Mouse (Mus musculus): ENCODE results near the gene Phf11a. TPM values are rescaled to one million over a fixed set of nuclear protein-coding genes. Genes with fewer than 3 reads are reported as not detected.
A peak's percentile ranks its signal among the peaks of the same experiment; 100 is the strongest.
"Not testable (repeated sequence)": the region's sequence is repeated elsewhere in the genome, so short reads cannot be mapped to it uniquely, and the experiment has no call there.

The Phf11a gene
- polyA plus RNA-seq (2015; fragmentation: Nextera tagmentation; extraction: Ambion mirVana), result 0.14 and 0.25 TPM in 2 replicates

- 68% methylated on average over 1 of the region's 1 CpGs for WGBS
- not testable (repeated sequence) for H3K27ac ChIP-seq (ENCODE audit: low read length)
Observed at GRCm38 (mm10) chr14:59297391-59297790, at the start of gene Phf11a. Phf11a (minus strand) TSS chr14:59297522.

GRCm38 (mm10) chr14:59341189-59341588 is 43.9 kb upstream of the Phf11a start, which contains the start of gene Phf11b:
Phf11b (minus strand) TSS chr14:59341351.
- not testable (repeated sequence) for H3K4me2 ChIP-seq (replicated peaks; ENCODE audit: low read depth, low read length); H3K4me3 ChIP-seq (ENCODE audit: low read depth, low read length); H3K4me1 ChIP-seq (ENCODE audit: insufficient read depth, low read depth, low read length); H3K27ac ChIP-seq (ENCODE audit: low read length); H3K9me3 ChIP-seq (ENCODE audit: low read length); ATAC-seq; H3K36me3 ChIP-seq (ENCODE audit: insufficient read depth, low read length); H3K9ac ChIP-seq (replicated peaks; ENCODE audit: low read depth); H3K27me3 ChIP-seq (replicated peaks; ENCODE audit: insufficient read depth, low read length)
- DNase-seq (ENCODE audit: low spot score), result peak; percentile 11
- WGBS, result 65% methylated on average over 1 of the region's 1 CpGs

More at GRCm38 (mm10) chr14:59297391-59297790, at the start of gene Phf11a:
- not testable (repeated sequence) for H3K4me3 ChIP-seq (ENCODE audit: low read depth, low read length); H3K4me2 ChIP-seq (replicated peaks; ENCODE audit: low read depth, low read length); DNase-seq (ENCODE audit: low spot score); H3K9ac ChIP-seq (replicated peaks; ENCODE audit: low read depth); ATAC-seq; H3K27me3 ChIP-seq (replicated peaks; ENCODE audit: insufficient read depth, low read length); H3K9me3 ChIP-seq (ENCODE audit: low read length); H3K4me1 ChIP-seq (ENCODE audit: insufficient read depth, low read depth, low read length); H3K36me3 ChIP-seq (ENCODE audit: insufficient read depth, low read length)

GRCm38 (mm10) chr14:59339541-59339940 is 42.2 kb upstream of the Phf11a start:
- no peak for TF ChIP-seq CTCF (IDR thresholded peaks at IDR 0.05)
- TF ChIP-seq EP300 (IDR thresholded peaks at IDR 0.05), result no peak
- DNase-seq (ENCODE audit: low spot score) (no peak), ATAC-seq (no peak)
- WGBS, result 82% methylated on average over 1 of the region's 1 CpGs
- H3K9me3 ChIP-seq (ENCODE audit: low read length), result no peaks in the 10 kb centered on the region
- H3K27me3 ChIP-seq (replicated peaks; ENCODE audit: insufficient read depth, low read length), result no peaks in the 10 kb centered on the region
- no peak overlapping the region for H3K27ac ChIP-seq (ENCODE audit: low read length)
- H3K4me3 ChIP-seq (ENCODE audit: low read depth, low read length), result no peak overlapping the region
- H3K36me3 ChIP-seq (ENCODE audit: insufficient read depth, low read length), result no peaks in the 10 kb centered on the region
- H3K4me2 ChIP-seq (replicated peaks; ENCODE audit: low read depth, low read length), result no peak overlapping the region
- no peak overlapping the region for H3K9ac ChIP-seq (replicated peaks; ENCODE audit: low read depth)
- no peaks in the 10 kb centered on the region for H3K4me1 ChIP-seq (ENCODE audit: insufficient read depth, low read depth, low read length)

- H3K4me2 ChIP-seq (replicated peaks; ENCODE audit: low read depth, low read length); DNase-seq (ENCODE audit: low spot score); ATAC-seq; H3K4me3 ChIP-seq (ENCODE audit: low read depth, low read length); H3K27me3 ChIP-seq (replicated peaks; ENCODE audit: insufficient read depth, low read length); H3K4me1 ChIP-seq (ENCODE audit: insufficient read depth, low read depth, low read length); H3K36me3 ChIP-seq (ENCODE audit: insufficient read depth, low read length); H3K27ac ChIP-seq (ENCODE audit: low read length); H3K9ac ChIP-seq (replicated peaks; ENCODE audit: low read depth); H3K9me3 ChIP-seq (ENCODE audit: low read length): not testable (repeated sequence)
- 91% methylated on average over 3 of the region's 3 CpGs for WGBS
Observed at GRCm38 (mm10) chr14:59336056-59336455, 38.7 kb upstream of the Phf11a start.

GRCm38 (mm10) chr14:59330499-59330898 is 33.2 kb upstream of the Phf11a start:
- peak; percentile 62 for TF ChIP-seq CTCF (IDR thresholded peaks at IDR 0.05)
- not testable (repeated sequence) for ATAC-seq

GRCm38 (mm10) chr14:59319970-59320369 is 22.6 kb upstream of the Phf11a start:
- ATAC-seq, result peak; percentile 75
- whole genome bisulfite sequencing, result 56% methylated on average over 6 of the region's 6 CpGs
- not testable (repeated sequence) for H3K4me1 ChIP-seq (ENCODE audit: insufficient read depth, low read depth, low read length); H3K27me3 ChIP-seq (replicated peaks; ENCODE audit: insufficient read depth, low read length); H3K9me3 ChIP-seq (ENCODE audit: low read length); H3K4me2 ChIP-seq (replicated peaks; ENCODE audit: low read depth, low read length); H3K9ac ChIP-seq (replicated peaks; ENCODE audit: low read depth); H3K4me3 ChIP-seq (ENCODE audit: low read depth, low read length); H3K27ac ChIP-seq (ENCODE audit: low read length); H3K36me3 ChIP-seq (ENCODE audit: insufficient read depth, low read length)
- DNase-seq (ENCODE audit: low spot score), result peak; percentile 24

More at GRCm38 (mm10) chr14:59330499-59330898, 33.2 kb upstream of the Phf11a start:
- not testable (repeated sequence) for H3K4me1 ChIP-seq (ENCODE audit: insufficient read depth, low read depth, low read length); H3K27me3 ChIP-seq (replicated peaks; ENCODE audit: insufficient read depth, low read length); H3K4me2 ChIP-seq (replicated peaks; ENCODE audit: low read depth, low read length); H3K4me3 ChIP-seq (ENCODE audit: low read depth, low read length); H3K9me3 ChIP-seq (ENCODE audit: low read length); H3K9ac ChIP-seq (replicated peaks; ENCODE audit: low read depth); H3K36me3 ChIP-seq (ENCODE audit: insufficient read depth, low read length); H3K27ac ChIP-seq (ENCODE audit: low read length)
- 23% methylated on average over 3 of the region's 3 CpGs for WGBS
- DNase-seq (ENCODE audit: low spot score), result peak; percentile 36

- H3K9me3 ChIP-seq (ENCODE audit: low read length); DNase-seq (ENCODE audit: low spot score); H3K9ac ChIP-seq (replicated peaks; ENCODE audit: low read depth); H3K27me3 ChIP-seq (replicated peaks; ENCODE audit: insufficient read depth, low read length); ATAC-seq; H3K36me3 ChIP-seq (ENCODE audit: insufficient read depth, low read length); H3K27ac ChIP-seq (ENCODE audit: low read length); H3K4me1 ChIP-seq (ENCODE audit: insufficient read depth, low read depth, low read length); H3K4me3 ChIP-seq (ENCODE audit: low read depth, low read length); H3K4me2 ChIP-seq (replicated peaks; ENCODE audit: low read depth, low read length): not testable (repeated sequence)
- WGBS, result 84% methylated on average over 3 of the region's 3 CpGs
Observed at GRCm38 (mm10) chr14:59319036-59319435, 21.7 kb upstream of the Phf11a start.

GRCm38 (mm10) chr14:59291769-59292168 is 5.6 kb downstream of the Phf11a start:
- DNase-seq (ENCODE audit: low spot score); H3K36me3 ChIP-seq (ENCODE audit: insufficient read depth, low read length); H3K27me3 ChIP-seq (replicated peaks; ENCODE audit: insufficient read depth, low read length); H3K9ac ChIP-seq (replicated peaks; ENCODE audit: low read depth); H3K4me1 ChIP-seq (ENCODE audit: insufficient read depth, low read depth, low read length); H3K27ac ChIP-seq (ENCODE audit: low read length); ATAC-seq; H3K4me2 ChIP-seq (replicated peaks; ENCODE audit: low read depth, low read length); H3K9me3 ChIP-seq (ENCODE audit: low read length); H3K4me3 ChIP-seq (ENCODE audit: low read depth, low read length): not testable (repeated sequence)

GRCm38 (mm10) chr14:59274961-59275360 is 22.4 kb downstream of the Phf11a start:
- not testable (repeated sequence) for H3K36me3 ChIP-seq (ENCODE audit: insufficient read depth, low read length); DNase-seq (ENCODE audit: low spot score); H3K9ac ChIP-seq (replicated peaks; ENCODE audit: low read depth); H3K4me3 ChIP-seq (ENCODE audit: low read depth, low read length); H3K27me3 ChIP-seq (replicated peaks; ENCODE audit: insufficient read depth, low read length); H3K4me1 ChIP-seq (ENCODE audit: insufficient read depth, low read depth, low read length); H3K27ac ChIP-seq (ENCODE audit: low read length); ATAC-seq; H3K9me3 ChIP-seq (ENCODE audit: low read length); H3K4me2 ChIP-seq (replicated peaks; ENCODE audit: low read depth, low read length)
- 81% methylated on average over 4 of the region's 4 CpGs for WGBS

All from lung, postnatal 0 days (tissue).